Mouse (Mus musculus) myocyte (in vitro differentiated cells): ENCODE data around the gene Mapre1.

Experiments used
- E2F4 ChIP-seq: IDR thresholded peaks from one replicate; pipeline ENCODE4 v1.6.1; 2011; ENCODE audit warnings: mild to moderate bottlenecking, control low read depth, moderate library complexity; ENCODE audit not compliant: insufficient read depth
- MAX ChIP-seq: IDR thresholded peaks from one replicate; pipeline ENCODE4 v1.6.1; 2011; ENCODE audit warnings: low read depth, mild to moderate bottlenecking, control low read depth
- MYOD1 ChIP-seq, 3 experiments: IDR thresholded peaks; one replicate each; pipeline ENCODE4 v1.6.1; 2011; ENCODE audit warnings: control low read depth in 2 of 3, low read depth in 2 of 3, mild to moderate bottlenecking in 2 of 3, moderate library complexity in 1 of 3; ENCODE audit not compliant: insufficient read length in 2 of 3, control insufficient read depth in 1 of 3
- POLR2A ChIP-seq: IDR thresholded peaks from one replicate; pipeline ENCODE4 v1.6.1; 2011; ENCODE audit warnings: low read depth, mild to moderate bottlenecking, control low read depth, moderate library complexity; ENCODE audit not compliant: insufficient read length
- REST ChIP-seq: IDR thresholded peaks from one replicate; pipeline ENCODE4 v1.6.1; 2011; ENCODE audit warnings: mild to moderate bottlenecking, control low read depth, moderate library complexity; ENCODE audit not compliant: insufficient read depth, insufficient read length
- SRF ChIP-seq: IDR thresholded peaks from one replicate; pipeline ENCODE4 v1.6.1; 2011; ENCODE audit warnings: low read depth; ENCODE audit not compliant: control insufficient read depth, insufficient read length
- TCF12 ChIP-seq: IDR thresholded peaks from one replicate; pipeline ENCODE4 v1.6.1; 2011; ENCODE audit warnings: mild to moderate bottlenecking, control low read depth; ENCODE audit not compliant: poor library complexity, insufficient read depth, severe bottlenecking
- USF1 ChIP-seq: IDR thresholded peaks from one replicate; pipeline ENCODE4 v1.6.1; 2011; ENCODE audit warnings: low read depth, mild to moderate bottlenecking, control low read depth, moderate library complexity

DNA sequence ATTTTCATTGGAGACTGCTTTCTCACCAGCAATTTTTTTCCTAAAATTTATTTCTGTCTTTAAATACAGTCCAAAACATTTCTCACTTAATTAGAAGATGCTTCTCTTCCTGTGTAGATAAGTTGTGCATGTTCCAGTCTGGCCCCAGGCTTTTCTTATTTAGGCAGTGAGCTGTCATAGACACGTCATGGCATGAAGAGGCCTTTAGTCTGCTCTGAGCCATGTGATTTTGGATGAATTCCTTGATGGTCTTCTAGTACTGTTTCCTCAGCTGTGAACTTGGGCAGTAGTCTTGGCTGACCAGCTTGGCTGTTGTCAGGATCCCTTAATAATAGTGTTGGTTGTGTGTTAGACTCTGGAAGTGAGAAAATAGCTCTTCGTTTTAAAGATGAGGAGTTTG lies 9.3 kb downstream of the Mapre1 start:
- TF ChIP-seq USF1, result no peak
- no peak for TF ChIP-seq MAX
- TF ChIP-seq SRF, result no peak
- no peak for TF ChIP-seq POLR2A
- no peak for TF ChIP-seq E2F4
- TF ChIP-seq TCF12, result no peak
- TF ChIP-seq REST, result no peak
- TF ChIP-seq MYOD1 (IDR thresholded peaks at IDR 0.05; ENCODE audit: control insufficient read depth in 1 of 3, insufficient read length in 2 of 3, low read depth in 2 of 3), result no peak
